Mouse (Mus musculus): ENCODE results near the gene Gopc. TPM values are rescaled to one million over a fixed set of nuclear protein-coding genes. Genes with fewer than 3 reads are reported as not detected.

The Gopc gene
- polyA plus RNA-seq, 1 experiment from 2014 or later = 5.0 TPM

- under 1% methylated on average over 77 of the region's 79 CpGs for WGBS (ENCODE audit: insufficient replicate concordance)
- no peaks in the 10 kb centered on the region for H3K36me3 ChIP-seq (replicated peaks)
These were observed 35.5 kb upstream of the Gopc start, which contains the start of gene Nus1 for GRCm38 (mm10) chr10:52417299-52417997. Nus1 (plus strand) TSS chr10:52417547.

GRCm38 (mm10) chr10:52416458-52416857 is 34.5 kb upstream of the Gopc start:
- H3K4me1 ChIP-seq (replicated peaks) = peaks cover 33% of the 10 kb centered on the region
- H3K4me2 ChIP-seq = peak overlapping the region; percentile 91
- ATAC-seq (ENCODE audit: insufficient read depth) = no peak
- no peak overlapping the region for H3K27ac ChIP-seq (replicated peaks)
- H3K9ac ChIP-seq = 0 out of 2 replicates have a peak overlapping the region, but pooled peaks have one; percentile 21
- 46% methylated on average over 2 of the region's 2 CpGs for WGBS (ENCODE audit: insufficient replicate concordance)
- H3K36me3 ChIP-seq (replicated peaks) = no peaks in the 10 kb centered on the region
- no peaks in the 10 kb centered on the region for H3K27me3 ChIP-seq
- no peaks in the 10 kb centered on the region for H3K9me3 ChIP-seq (replicated peaks)
- H3K4me3 ChIP-seq (replicated peaks) = peak overlapping the region; percentile 97; the same call in 1 of the 2 replicates

More at GRCm38 (mm10) chr10:52417299-52417997, 35.5 kb upstream of the Gopc start, which contains the start of gene Nus1:
- Histone ChIP-seq H3K9ac (peak within 1 kb of the TSS; percentile 84), H3K9me3 (replicated peaks) (no peaks in the 10 kb centered on the region), H3K27me3 (no peaks in the 10 kb centered on the region), H3K4me2 (peak within 1 kb of the TSS; percentile 91), H3K27ac (replicated peaks) (peak within 1 kb of the TSS; percentile 80), H3K4me1 (replicated peaks) (peaks cover 33% of the 10 kb centered on the region), H3K4me3 (replicated peaks) (peak within 1 kb of the TSS; percentile 97)
- peak; percentile 97 for ATAC-seq (ENCODE audit: insufficient read depth)

- Histone ChIP-seq H3K27me3 (no peaks in the 10 kb centered on the region; the same call in 1 of the 2 replicates), H3K36me3 (replicated peaks) (no peaks in the 10 kb centered on the region), H3K9ac (no peak overlapping the region), H3K9me3 (replicated peaks) (no peaks in the 10 kb centered on the region), H3K27ac (replicated peaks) (no peak overlapping the region), H3K4me1 (replicated peaks) (peaks cover 26% of the 10 kb centered on the region), H3K4me3 (replicated peaks) (no peak overlapping the region), H3K4me2 (no peak overlapping the region)
- ATAC-seq (ENCODE audit: insufficient read depth) = no peak
- 58% methylated on average over 2 of the region's 2 CpGs for WGBS (ENCODE audit: insufficient replicate concordance)
These were observed 33.1 kb upstream of the Gopc start for GRCm38 (mm10) chr10:52415020-52415419.

- no peak overlapping the region for H3K4me2 ChIP-seq
- ATAC-seq (ENCODE audit: insufficient read depth) = no peak
- H3K36me3 ChIP-seq (replicated peaks) = no peaks in the 10 kb centered on the region
- no peaks in the 10 kb centered on the region for H3K9me3 ChIP-seq (replicated peaks)
- 71% methylated on average over 2 of the region's 2 CpGs for WGBS (ENCODE audit: insufficient replicate concordance)
- no peak overlapping the region for H3K27ac ChIP-seq (replicated peaks)
- H3K27me3 ChIP-seq = no peaks in the 10 kb centered on the region; the same call in 1 of the 2 replicates
- H3K4me1 ChIP-seq (replicated peaks) = no peaks in the 10 kb centered on the region
- no peak overlapping the region for H3K4me3 ChIP-seq (replicated peaks)
- no peak overlapping the region for H3K9ac ChIP-seq
These were observed 25.6 kb upstream of the Gopc start for GRCm38 (mm10) chr10:52407526-52407925.

- no peak overlapping the region for H3K4me2 ChIP-seq
- ATAC-seq (ENCODE audit: insufficient read depth) = no peak
- WGBS (ENCODE audit: insufficient replicate concordance) = 72% methylated on average over 13 of the region's 13 CpGs
These were observed 23.2 kb upstream of the Gopc start for GRCm38 (mm10) chr10:52405160-52405559.

GRCm38 (mm10) chr10:52399722-52400121 is 17.8 kb upstream of the Gopc start:
- H3K4me3 ChIP-seq (replicated peaks) = no peak overlapping the region
- 35% methylated on average over 3 of the region's 3 CpGs for WGBS (ENCODE audit: insufficient replicate concordance)
- H3K36me3 ChIP-seq (replicated peaks) = no peaks in the 10 kb centered on the region
- no peaks in the 10 kb centered on the region for H3K27me3 ChIP-seq
- no peaks in the 10 kb centered on the region for H3K4me1 ChIP-seq (replicated peaks)
- no peak for ATAC-seq (ENCODE audit: insufficient read depth)
- no peak overlapping the region for H3K27ac ChIP-seq (replicated peaks)
- H3K4me2 ChIP-seq = no peak overlapping the region
- H3K9ac ChIP-seq = no peak overlapping the region
- no peaks in the 10 kb centered on the region for H3K9me3 ChIP-seq (replicated peaks)

More at GRCm38 (mm10) chr10:52405160-52405559, 23.2 kb upstream of the Gopc start:
- H3K9ac ChIP-seq = no peak overlapping the region
- no peaks in the 10 kb centered on the region for H3K4me1 ChIP-seq (replicated peaks)
- no peaks in the 10 kb centered on the region for H3K9me3 ChIP-seq (replicated peaks)
- no peaks in the 10 kb centered on the region; the same call in 1 of the 2 replicates for H3K27me3 ChIP-seq
- H3K4me3 ChIP-seq (replicated peaks) = no peak overlapping the region
- no peaks in the 10 kb centered on the region for H3K36me3 ChIP-seq (replicated peaks)
- H3K27ac ChIP-seq (replicated peaks) = no peak overlapping the region

- Histone ChIP-seq H3K4me1 (replicated peaks) (no peaks in the 10 kb centered on the region), H3K4me3 (replicated peaks) (no peak overlapping the region), H3K9me3 (replicated peaks) (no peaks in the 10 kb centered on the region), H3K9ac (no peak overlapping the region), H3K36me3 (replicated peaks) (no peaks in the 10 kb centered on the region), H3K4me2 (no peak overlapping the region), H3K27me3 (no peaks in the 10 kb centered on the region), H3K27ac (replicated peaks) (no peak overlapping the region)
- WGBS (ENCODE audit: insufficient replicate concordance) = 45% methylated on average over 2 of the region's 2 CpGs
- ATAC-seq (ENCODE audit: insufficient read depth) = no peak
These were observed 16.8 kb upstream of the Gopc start for GRCm38 (mm10) chr10:52398715-52399114.

- no peaks in the 10 kb centered on the region for H3K27me3 ChIP-seq
- 71% methylated on average over 3 of the region's 3 CpGs for WGBS (ENCODE audit: insufficient replicate concordance)
- H3K9ac ChIP-seq = no peak overlapping the region
- H3K4me3 ChIP-seq (replicated peaks) = no peak overlapping the region
- H3K9me3 ChIP-seq (replicated peaks) = no peaks in the 10 kb centered on the region
- H3K4me2 ChIP-seq = no peak overlapping the region
- no peak overlapping the region for H3K27ac ChIP-seq (replicated peaks)
- H3K4me1 ChIP-seq (replicated peaks) = no peaks in the 10 kb centered on the region
- no peak for ATAC-seq (ENCODE audit: insufficient read depth)
- no peaks in the 10 kb centered on the region for H3K36me3 ChIP-seq (replicated peaks)
These were observed 14.7 kb upstream of the Gopc start for GRCm38 (mm10) chr10:52396647-52397046.

GRCm38 (mm10) chr10:52391208-52391607 is 9.3 kb upstream of the Gopc start:
- no peaks in the 10 kb centered on the region for H3K9me3 ChIP-seq (replicated peaks)
- no peak for ATAC-seq (ENCODE audit: insufficient read depth)
- no peak overlapping the region for H3K4me2 ChIP-seq
- H3K36me3 ChIP-seq (replicated peaks) = no peaks in the 10 kb centered on the region
- 39% methylated on average over 2 of the region's 2 CpGs for whole genome bisulfite sequencing (ENCODE audit: insufficient replicate concordance)
- H3K27me3 ChIP-seq = no peaks in the 10 kb centered on the region; the same call in 1 of the 2 replicates
- no peak overlapping the region for H3K9ac ChIP-seq
- H3K4me3 ChIP-seq (replicated peaks) = no peak overlapping the region
- H3K27ac ChIP-seq (replicated peaks) = no peak overlapping the region
- H3K4me1 ChIP-seq (replicated peaks) = no peaks in the 10 kb centered on the region

GRCm38 (mm10) chr10:52389438-52389837 is 7.5 kb upstream of the Gopc start:
- H3K9me3 ChIP-seq (replicated peaks) = no peaks in the 10 kb centered on the region
- 58% methylated on average over 3 of the region's 3 CpGs for WGBS (ENCODE audit: insufficient replicate concordance)
- no peaks in the 10 kb centered on the region; the same call in 1 of the 2 replicates for H3K27me3 ChIP-seq
- H3K4me1 ChIP-seq (replicated peaks) = no peaks in the 10 kb centered on the region
- no peak overlapping the region for H3K27ac ChIP-seq (replicated peaks)
- no peak for ATAC-seq (ENCODE audit: insufficient read depth)
- no peak overlapping the region for H3K9ac ChIP-seq
- H3K4me3 ChIP-seq (replicated peaks) = no peak overlapping the region
- H3K4me2 ChIP-seq = no peak overlapping the region
- no peaks in the 10 kb centered on the region for H3K36me3 ChIP-seq (replicated peaks)

- no peaks in the 10 kb centered on the region for H3K9me3 ChIP-seq (replicated peaks)
- no peak within 1 kb of the TSS for H3K27ac ChIP-seq (replicated peaks)
- no peaks in the 10 kb centered on the region for H3K36me3 ChIP-seq (replicated peaks)
- 53% methylated on average over 5 of the region's 5 CpGs for WGBS (ENCODE audit: insufficient replicate concordance)
- H3K4me2 ChIP-seq = no peak within 1 kb of the TSS
- no peak for ATAC-seq (ENCODE audit: insufficient read depth)
- no peaks in the 10 kb centered on the region for H3K4me1 ChIP-seq (replicated peaks)
- no peak within 1 kb of the TSS for H3K4me3 ChIP-seq (replicated peaks)
- H3K27me3 ChIP-seq = no peaks in the 10 kb centered on the region; the same call in 1 of the 2 replicates
- no peak within 1 kb of the TSS for H3K9ac ChIP-seq
These were observed 7.1 kb upstream of the Gopc start, which contains the start of gene Nepn for GRCm38 (mm10) chr10:52388922-52389430. Nepn (plus strand) TSS chr10:52388972.

Data from liver, embryonic 15.5 days (tissue).